Mouse (Mus musculus): ENCODE results near the gene Coa7. TPM values are rescaled to one million over a fixed set of nuclear protein-coding genes. Genes with fewer than 3 reads are reported as not detected.
"Not testable (repeated sequence)": the region's sequence is repeated elsewhere in the genome, so short reads cannot be mapped to it uniquely, and the experiment has no call there.

The Coa7 gene
- polyA plus RNA-seq, 1 experiment from 2014 or later: 45.3 TPM

DNA sequence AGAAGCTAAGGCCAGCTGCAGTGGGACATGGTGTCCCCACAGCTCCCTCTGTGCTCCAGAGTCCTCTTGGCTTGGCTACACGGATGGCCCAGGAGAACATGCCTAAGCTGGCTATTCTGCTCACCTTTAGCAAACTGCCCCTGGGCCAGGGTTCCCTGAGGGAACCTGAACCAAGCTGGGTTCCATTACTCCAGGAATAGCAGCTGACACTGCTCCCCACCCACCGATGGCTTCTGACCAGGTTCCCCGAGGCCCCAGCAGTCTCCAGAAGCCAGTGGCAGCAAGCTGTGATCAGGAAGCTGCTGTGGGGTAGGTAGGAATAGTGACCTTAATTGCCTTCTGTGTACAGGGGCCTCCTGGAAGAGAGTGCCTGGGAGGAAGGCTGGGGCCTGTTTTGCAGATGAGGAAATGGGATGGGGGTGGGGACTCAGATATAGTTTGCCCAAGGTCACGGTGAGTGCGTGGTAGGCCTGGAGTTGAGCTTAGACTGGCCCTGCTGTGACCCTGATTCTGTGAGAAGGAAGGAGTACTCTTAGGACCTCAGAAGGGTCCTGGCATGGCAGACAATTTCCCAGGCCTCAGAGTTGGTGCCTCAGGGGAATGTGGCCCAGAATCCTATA is 20.4 kb downstream of the Coa7 start:
- peak; percentile 54 for ATAC-seq (ENCODE audit: insufficient read depth, low FRiP score, low read depth)
- H3K9me3 ChIP-seq: no peaks in the 10 kb centered on the region
- H3K4me1 ChIP-seq: peaks cover 46% of the 10 kb centered on the region
- no peaks in the 10 kb centered on the region for H3K27me3 ChIP-seq (replicated peaks)
- no peaks in the 10 kb centered on the region for H3K36me3 ChIP-seq
- peak overlapping the region; percentile 72 for H3K27ac ChIP-seq
- WGBS: 27% methylated on average over 5 of the region's 5 CpGs
- H3K4me3 ChIP-seq (replicated peaks): no peak overlapping the region
- H3K4me2 ChIP-seq: no peak overlapping the region
- H3K9ac ChIP-seq: no peak overlapping the region

DNA sequence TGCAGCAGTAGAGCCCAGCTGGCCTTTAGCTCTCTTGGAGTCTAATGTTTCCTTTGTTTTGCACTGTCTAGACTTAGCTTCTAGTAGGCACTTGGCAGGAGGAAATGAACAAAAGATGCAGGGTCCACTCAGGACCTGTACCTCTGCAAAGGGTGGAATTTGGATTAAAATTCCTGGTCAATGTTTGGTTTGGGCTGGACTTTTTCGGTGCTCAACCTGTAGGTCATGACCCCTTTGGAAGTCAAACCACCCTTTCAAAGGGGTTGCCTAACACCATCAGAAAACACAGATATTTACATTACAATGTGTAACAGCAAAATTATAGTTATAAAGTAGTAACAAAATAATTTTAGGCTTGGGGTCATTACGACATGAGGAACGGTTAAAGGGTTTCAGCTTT is 21.1 kb downstream of the Coa7 start:
- H3K9ac ChIP-seq: no peak overlapping the region
- H3K4me1 ChIP-seq: peaks cover 46% of the 10 kb centered on the region
- H3K9me3 ChIP-seq: no peaks in the 10 kb centered on the region
- H3K27me3 ChIP-seq (replicated peaks): no peaks in the 10 kb centered on the region
- H3K36me3 ChIP-seq: no peaks in the 10 kb centered on the region
- H3K27ac ChIP-seq: no peak overlapping the region; the same call in 1 of the 2 replicates
- ATAC-seq (ENCODE audit: insufficient read depth, low FRiP score, low read depth): no peak
- H3K4me3 ChIP-seq (replicated peaks): no peak overlapping the region
- H3K4me2 ChIP-seq: no peak overlapping the region
- 73% methylated on average over 3 of the region's 3 CpGs for WGBS

DNA sequence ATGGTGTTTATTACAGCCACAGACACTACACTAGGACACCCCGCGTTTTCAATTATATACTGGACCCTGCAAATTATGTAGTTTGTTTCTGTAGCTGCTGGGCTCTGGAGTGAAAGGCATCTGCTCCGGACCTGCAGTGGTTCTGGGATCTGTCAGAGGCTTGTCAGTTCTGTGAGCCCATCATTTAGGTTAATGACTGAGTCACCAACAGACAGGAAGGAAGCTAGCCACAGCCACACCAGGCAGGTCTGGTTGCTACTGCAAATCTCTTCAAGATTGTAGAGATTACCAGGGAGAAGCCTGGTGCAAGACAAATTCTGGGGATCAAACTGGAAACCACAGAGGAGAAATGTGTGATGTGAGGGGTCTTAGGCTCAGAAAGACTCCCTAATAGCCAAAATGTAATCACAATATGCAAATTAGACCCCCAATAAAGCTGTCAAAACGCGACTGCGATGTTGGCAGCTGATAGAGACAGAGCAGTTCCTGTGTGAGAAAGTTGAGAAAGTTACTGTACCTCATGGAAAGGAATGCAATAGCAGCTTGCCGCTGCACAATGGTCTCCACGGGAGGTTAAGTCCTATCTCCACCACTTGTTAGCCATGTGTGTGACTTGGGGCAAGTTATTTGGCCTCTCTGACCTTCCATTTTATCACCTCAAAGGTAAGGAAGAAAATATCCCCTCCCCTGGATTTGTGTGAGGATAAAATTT is 22.1 kb downstream of the Coa7 start:
- H3K4me1 ChIP-seq: peaks cover 46% of the 10 kb centered on the region
- WGBS: 28% methylated on average over 8 of the region's 8 CpGs
- no peaks in the 10 kb centered on the region for H3K9me3 ChIP-seq
- no peaks in the 10 kb centered on the region for H3K36me3 ChIP-seq
- no peaks in the 10 kb centered on the region for H3K27me3 ChIP-seq (replicated peaks)
- no peak overlapping the region for H3K4me2 ChIP-seq
- H3K9ac ChIP-seq: no peak overlapping the region
- ATAC-seq (ENCODE audit: insufficient read depth, low FRiP score, low read depth): no peak
- no peak overlapping the region for H3K4me3 ChIP-seq (replicated peaks)
- peak overlapping the region; percentile 41; the same call in 1 of the 2 replicates for H3K27ac ChIP-seq

DNA sequence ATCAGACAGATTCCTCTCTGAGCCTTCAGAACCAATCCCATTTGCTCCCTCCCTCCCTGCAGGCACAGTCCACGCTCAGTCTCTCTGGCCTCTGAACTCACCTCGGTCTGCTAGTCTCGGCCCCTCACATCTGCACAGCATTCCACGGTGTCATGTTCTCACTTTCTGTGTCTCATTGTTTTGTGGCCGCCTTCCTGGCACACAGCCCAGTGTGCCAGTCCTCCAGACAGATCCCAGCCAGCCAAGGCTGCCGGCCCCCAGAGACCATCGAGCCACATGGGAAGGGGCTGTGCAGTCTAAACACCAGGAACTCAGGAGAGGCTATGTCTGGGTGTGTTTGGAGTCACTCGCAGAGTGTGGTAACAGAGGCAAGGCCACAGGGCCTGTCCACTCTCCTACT is 22.9 kb downstream of the Coa7 start:
- Histone ChIP-seq H3K9me3 (no peaks in the 10 kb centered on the region), H3K27ac (peak overlapping the region; percentile 41), H3K36me3 (no peaks in the 10 kb centered on the region), H3K4me1 (peaks cover 43% of the 10 kb centered on the region), H3K4me2 (peak overlapping the region; percentile 19; the same call in 1 of the 2 replicates), H3K4me3 (replicated peaks) (no peak overlapping the region), H3K9ac (no peak overlapping the region), H3K27me3 (replicated peaks) (no peaks in the 10 kb centered on the region)
- ATAC-seq (ENCODE audit: insufficient read depth, low FRiP score, low read depth): peak; percentile 40; the same call in 1 of the 2 replicates
- WGBS: 10% methylated on average over 8 of the region's 8 CpGs

DNA sequence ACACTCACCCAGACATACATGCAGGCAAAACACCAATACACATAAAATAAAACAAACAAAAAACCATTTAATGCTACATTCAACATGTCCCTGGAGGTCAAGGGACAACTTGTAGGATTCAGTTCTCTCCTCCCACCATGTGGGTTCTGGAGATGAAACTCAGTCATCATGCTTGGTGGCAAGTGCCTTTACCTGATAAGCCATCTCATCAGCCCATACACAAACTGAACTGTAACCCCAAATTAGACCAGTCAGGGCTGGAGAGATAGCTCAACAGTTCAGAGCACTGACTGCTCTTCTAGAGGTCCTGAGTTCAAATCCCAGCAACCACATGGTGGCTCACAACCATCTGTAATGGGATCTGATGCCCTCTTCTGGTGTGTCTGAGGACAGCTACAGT is 25.7 kb downstream of the Coa7 start:
- not testable (repeated sequence) for ATAC-seq (ENCODE audit: insufficient read depth, low FRiP score, low read depth); H3K9me3 ChIP-seq; H3K4me3 ChIP-seq (replicated peaks); H3K4me2 ChIP-seq; H3K27ac ChIP-seq; H3K36me3 ChIP-seq; H3K27me3 ChIP-seq (replicated peaks); H3K9ac ChIP-seq
- peaks cover 29% of the 10 kb centered on the region for H3K4me1 ChIP-seq

DNA sequence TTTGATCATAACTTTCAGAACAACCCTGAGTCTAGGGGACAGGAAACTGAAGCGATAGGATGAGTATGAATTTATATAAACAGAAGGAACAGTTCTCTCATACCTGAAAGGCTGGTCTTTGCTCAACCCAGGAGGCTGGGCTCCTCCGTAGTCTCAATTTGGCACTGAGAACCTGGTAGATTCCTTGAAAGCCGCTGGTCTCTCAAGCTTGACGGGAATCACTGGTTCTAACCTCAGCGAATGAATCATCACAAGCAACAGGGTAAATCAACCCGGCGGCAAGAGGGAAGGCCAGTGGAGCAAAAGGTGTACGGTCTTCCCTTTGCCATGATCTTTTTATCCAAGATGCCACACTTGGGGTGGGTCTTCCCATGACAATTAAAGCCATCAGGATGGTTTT is 29.5 kb downstream of the Coa7 start:
- peaks cover 25% of the 10 kb centered on the region for H3K4me1 ChIP-seq
- 87% methylated on average over 8 of the region's 8 CpGs for WGBS
- no peak for ATAC-seq (ENCODE audit: insufficient read depth, low FRiP score, low read depth)

DNA sequence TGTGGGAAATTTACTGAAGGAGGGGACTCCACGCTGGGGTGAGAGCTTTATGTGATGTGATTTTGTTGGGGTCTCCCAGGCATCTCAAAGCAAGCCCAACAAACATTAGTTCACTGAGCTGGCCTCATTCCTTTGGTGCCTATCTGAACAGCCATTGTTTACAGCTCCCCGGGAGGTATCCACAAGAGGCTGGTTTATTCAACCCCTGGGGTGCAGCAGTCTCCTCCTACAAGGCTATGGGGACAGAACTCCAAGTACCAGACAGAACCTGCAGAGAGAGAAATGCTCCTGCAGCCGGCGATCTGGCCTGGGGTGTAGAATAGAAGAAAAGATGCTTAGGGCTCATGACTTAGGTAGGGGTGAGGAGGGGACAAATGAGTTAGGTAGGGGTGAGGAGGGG is 30.6 kb downstream of the Coa7 start:
- no peak overlapping the region for H3K4me3 ChIP-seq (replicated peaks)
- peaks cover 35% of the 10 kb centered on the region for H3K4me1 ChIP-seq
- no peak overlapping the region for H3K9ac ChIP-seq
- H3K9me3 ChIP-seq: no peaks in the 10 kb centered on the region
- H3K27me3 ChIP-seq (replicated peaks): no peaks in the 10 kb centered on the region
- no peaks in the 10 kb centered on the region for H3K36me3 ChIP-seq
- no peak overlapping the region for H3K27ac ChIP-seq
- ATAC-seq (ENCODE audit: insufficient read depth, low FRiP score, low read depth): no peak
- WGBS: 42% methylated on average over 4 of the region's 4 CpGs
- no peak overlapping the region for H3K4me2 ChIP-seq

More for the DNA sequence above, 29.5 kb downstream of the Coa7 start:
- H3K9me3 ChIP-seq: no peaks in the 10 kb centered on the region
- no peaks in the 10 kb centered on the region for H3K27me3 ChIP-seq (replicated peaks)
- H3K9ac ChIP-seq: no peak overlapping the region
- no peaks in the 10 kb centered on the region for H3K36me3 ChIP-seq
- H3K4me2 ChIP-seq: no peak overlapping the region
- no peak overlapping the region for H3K27ac ChIP-seq
- no peak overlapping the region for H3K4me3 ChIP-seq (replicated peaks)

DNA sequence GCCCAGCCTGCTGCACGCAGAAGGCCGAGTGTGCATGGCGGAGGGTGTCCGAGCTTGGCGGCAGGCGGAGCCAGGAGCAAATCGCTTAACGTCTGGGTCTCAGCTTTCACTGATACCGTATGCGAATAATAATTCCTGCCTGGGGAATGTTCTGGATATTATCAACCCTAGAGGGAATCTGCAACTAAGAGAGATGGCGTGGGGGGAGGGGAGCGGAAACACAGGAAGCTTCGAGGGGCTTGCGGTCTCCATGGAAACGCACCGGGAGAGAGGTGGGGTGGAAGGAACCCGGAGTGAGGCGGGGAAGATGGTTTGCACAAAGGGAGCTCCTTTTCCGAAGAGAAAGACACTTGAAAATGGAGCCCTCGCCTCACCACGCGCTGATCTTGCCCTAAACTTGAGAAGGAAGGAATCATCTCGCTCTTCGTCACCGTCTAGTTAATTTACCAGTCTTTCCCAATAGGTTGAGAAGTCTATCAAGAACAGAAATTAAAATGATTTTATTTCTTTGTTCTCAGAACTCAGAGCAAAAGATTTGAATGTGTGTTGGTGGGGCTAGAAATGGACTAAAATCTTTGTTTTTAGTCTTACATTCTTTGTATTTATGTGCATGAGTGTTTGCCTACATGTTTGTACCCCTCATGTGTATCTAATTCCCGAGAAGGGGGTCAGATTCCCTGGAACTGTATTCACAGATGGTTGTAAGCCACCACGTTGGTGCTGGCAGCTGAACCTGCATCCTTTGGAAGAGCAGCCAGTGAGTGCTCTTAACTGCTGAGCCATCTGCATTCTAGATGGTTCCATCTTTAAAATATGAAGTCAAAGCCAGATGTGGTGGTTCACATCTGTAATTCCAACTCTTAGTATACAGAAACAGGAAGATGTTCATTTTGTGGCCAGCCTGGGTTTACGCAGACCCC is 32.5 kb downstream of the Coa7 start:
- Histone ChIP-seq H3K36me3 (no peaks in the 10 kb centered on the region), H3K4me3 (replicated peaks) (peak overlapping the region; percentile 26), H3K4me1 (peaks cover 37% of the 10 kb centered on the region), H3K4me2 (peak overlapping the region; percentile 45), H3K27ac (peak overlapping the region; percentile 64), H3K27me3 (replicated peaks) (no peaks in the 10 kb centered on the region), H3K9ac (no peak overlapping the region), H3K9me3 (no peaks in the 10 kb centered on the region)
- ATAC-seq (ENCODE audit: insufficient read depth, low FRiP score, low read depth): peak; percentile 39; the same call in 1 of the 2 replicates
- 9% methylated on average over 28 of the region's 28 CpGs for WGBS

DNA sequence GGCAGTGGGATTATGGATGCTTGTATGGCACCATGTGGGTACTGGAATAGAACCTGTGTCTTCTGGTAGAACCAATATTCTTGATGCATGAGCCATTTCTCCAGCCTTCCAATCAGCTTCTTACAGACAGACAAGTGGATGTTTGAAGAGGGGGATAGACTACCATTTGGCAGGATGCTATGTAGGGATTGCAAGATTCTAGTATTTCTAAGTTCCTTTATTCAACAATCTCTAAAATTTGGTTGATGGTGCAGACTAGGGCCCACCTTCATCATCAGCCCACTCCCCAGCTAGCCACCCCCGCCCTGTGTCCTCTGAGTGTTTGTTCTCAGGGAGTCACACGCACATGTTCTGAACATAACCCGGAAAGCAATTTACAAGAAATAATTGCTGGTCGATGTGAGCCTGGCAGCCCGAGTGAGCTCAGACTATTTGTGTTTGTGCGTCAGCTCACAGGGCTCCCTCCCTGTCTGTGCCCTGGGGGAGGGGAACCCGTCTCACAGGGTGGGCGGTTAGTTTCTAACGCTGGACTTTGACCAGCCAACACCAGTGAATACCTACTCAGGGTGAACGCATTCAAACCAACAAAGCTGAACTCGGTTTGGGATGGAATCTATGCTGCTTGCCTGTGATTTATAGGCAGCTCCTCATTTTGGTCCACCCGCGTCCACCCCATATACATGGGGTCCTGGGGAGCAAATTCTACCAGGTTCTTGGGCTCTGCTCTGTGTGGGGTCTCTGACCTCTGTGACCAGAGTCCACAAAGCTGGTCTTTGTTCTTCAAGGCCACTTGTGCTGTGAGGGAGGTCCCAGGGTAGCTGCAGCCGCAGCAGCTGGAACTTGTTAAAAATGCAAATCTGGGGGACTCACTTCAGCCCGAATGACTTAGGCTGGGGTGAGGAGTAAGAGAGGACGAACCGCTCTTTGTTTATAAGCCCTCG is 34.7 kb downstream of the Coa7 start:
- ATAC-seq (ENCODE audit: insufficient read depth, low FRiP score, low read depth): peak; percentile 87
- H3K36me3 ChIP-seq: no peaks in the 10 kb centered on the region
- 10% methylated on average over 18 of the region's 18 CpGs for WGBS
- no peaks in the 10 kb centered on the region for H3K9me3 ChIP-seq
- no peak overlapping the region for H3K4me3 ChIP-seq (replicated peaks)
- H3K27me3 ChIP-seq (replicated peaks): no peaks in the 10 kb centered on the region
- H3K9ac ChIP-seq: no peak overlapping the region
- peak overlapping the region; percentile 90 for H3K27ac ChIP-seq
- H3K4me2 ChIP-seq: peak overlapping the region; percentile 39
- peaks cover 29% of the 10 kb centered on the region for H3K4me1 ChIP-seq

DNA sequence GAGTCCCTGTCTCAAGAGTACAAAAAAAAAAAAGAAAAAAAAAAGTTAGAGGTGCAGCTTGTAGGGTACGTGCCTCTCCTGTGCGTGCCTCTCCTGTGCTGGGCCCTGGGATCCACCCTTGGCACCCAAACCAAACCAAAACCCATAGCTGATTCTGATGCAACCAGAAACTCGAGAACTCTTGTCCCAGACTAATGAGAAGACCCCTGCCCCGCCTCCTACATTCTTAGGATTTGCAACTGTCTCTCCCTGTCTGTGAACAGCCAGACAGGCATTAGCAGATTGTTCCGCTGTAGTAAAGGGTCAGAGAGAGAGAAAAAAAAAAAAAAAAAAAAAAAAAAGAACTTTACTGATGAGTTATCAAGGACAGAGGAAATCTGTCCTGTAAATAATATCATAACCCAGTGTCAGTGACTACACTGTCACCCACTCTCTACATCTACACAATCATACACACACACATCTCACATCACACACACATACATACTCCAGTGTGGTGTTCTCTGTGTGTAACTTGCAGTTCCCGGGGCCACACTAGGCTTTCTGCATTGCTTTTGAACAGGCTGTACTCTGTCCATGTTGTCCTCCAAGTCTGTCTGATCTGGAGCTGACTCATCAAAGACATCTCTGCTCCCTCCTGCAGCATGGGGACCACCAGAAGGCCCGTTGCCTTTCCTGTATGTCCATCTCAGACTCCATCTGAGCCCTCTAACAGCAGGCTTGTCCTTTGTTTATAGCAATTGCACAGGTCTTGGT is 35.6 kb downstream of the Coa7 start:
- no peak for ATAC-seq (ENCODE audit: insufficient read depth, low FRiP score, low read depth)
- 27% methylated on average over 7 of the region's 7 CpGs for WGBS
- Histone ChIP-seq H3K36me3 (no peaks in the 10 kb centered on the region), H3K4me1 (peaks cover 29% of the 10 kb centered on the region), H3K27me3 (replicated peaks) (no peaks in the 10 kb centered on the region), H3K9ac (no peak overlapping the region), H3K4me3 (replicated peaks) (no peak overlapping the region), H3K9me3 (no peaks in the 10 kb centered on the region), H3K4me2 (peak overlapping the region; percentile 39), H3K27ac (peak overlapping the region; percentile 90)

DNA sequence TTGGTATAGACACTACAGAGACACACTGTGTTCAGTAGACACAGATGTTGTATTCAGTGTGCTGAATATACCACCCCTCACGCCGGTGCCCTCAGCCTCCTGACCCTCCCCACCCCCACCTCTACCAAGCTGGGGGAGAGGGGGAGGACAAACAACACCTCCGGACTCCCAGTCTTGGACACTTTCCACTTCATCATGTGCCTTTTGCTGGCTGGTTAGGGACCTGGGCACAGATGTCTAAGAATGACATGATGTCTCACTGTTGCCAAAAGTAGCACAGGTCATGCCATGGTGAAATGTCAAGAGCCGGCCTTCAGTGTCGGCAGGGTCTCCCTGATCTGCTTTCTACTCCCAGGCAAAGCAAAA is 36.2 kb downstream of the Coa7 start:
- ATAC-seq (ENCODE audit: insufficient read depth, low FRiP score, low read depth): no peak
- H3K27ac ChIP-seq: peak overlapping the region; percentile 90
- no peak overlapping the region for H3K4me3 ChIP-seq (replicated peaks)
- H3K9ac ChIP-seq: no peak overlapping the region
- no peaks in the 10 kb centered on the region for H3K9me3 ChIP-seq
- H3K27me3 ChIP-seq (replicated peaks): no peaks in the 10 kb centered on the region
- WGBS: 21% methylated on average over 5 of the region's 5 CpGs
- no peaks in the 10 kb centered on the region for H3K36me3 ChIP-seq
- H3K4me2 ChIP-seq: no peak overlapping the region
- peaks cover 26% of the 10 kb centered on the region for H3K4me1 ChIP-seq

Data from stomach, embryonic 15.5 days (tissue).